Mouse (Mus musculus) B cell, adult (primary cell): ENCODE measurements around the gene Hspbap1. TPM values are rescaled to one million over a fixed set of nuclear protein-coding genes. Genes with fewer than 3 reads are reported as not detected.

Experiments used
- total RNA-seq: library from RNA; stranded (reverse); gene quantifications from 4 replicates; pipeline ENCODE4 v1.2.4, GENCODE M21; 2023; ENCODE audit not compliant: inconsistent age

The Hspbap1 gene
- total RNA-seq = 9.2 to 10.1 TPM (median 9.6 TPM) in 4 replicates

GRCm38 (mm10) chr16:35769878-35770657, at the start of gene Hspbap1:
Hspbap1 (plus strand) TSS chr16:35770375.

GRCm38 (mm10) chr16:35768785-35769642, 1.2 kb upstream of the Hspbap1 start, which contains the start of gene Dirc2:
Dirc2 (minus strand) TSS chr16:35769356.

GRCm38 (mm10) chr16:35871048-35871851, 101.1 kb downstream of the Hspbap1 start, which contains the start of gene Parp14:
Parp14 (minus strand) TSS chr16:35871544.

Other genes with a start within 250 kb of the Hspbap1 start
- not detected in 4 replicates for gene Sema5b, start 229.2 kb upstream of the Hspbap1 start, total RNA-seq
- gene Dirc2, start 1.0 kb upstream of the Hspbap1 start, total RNA-seq = 8.2 to 10.0 TPM (median 9.1 TPM) in 4 replicates
- 55.4 to 78.5 TPM (median 64.6 TPM) in 4 replicates for gene Parp14, start 101.2 kb downstream of the Hspbap1 start, total RNA-seq
- 46.5 to 62.5 TPM (median 51.6 TPM) in 4 replicates for gene Parp9, start 168.1 kb downstream of the Hspbap1 start, total RNA-seq
- 31.6 to 38.0 TPM (median 34.7 TPM) in 4 replicates for gene Dtx3l, start 168.8 kb downstream of the Hspbap1 start, total RNA-seq
- gene Kpna1, start 208.4 kb downstream of the Hspbap1 start, total RNA-seq = 124 to 151 TPM (median 139 TPM) in 4 replicates